Mouse (Mus musculus): ENCODE measurements around the gene Prpf39. TPM values are rescaled to one million over a fixed set of nuclear protein-coding genes. Genes with fewer than 3 reads are reported as not detected.

The Prpf39 gene
- polyA plus RNA-seq, 1 experiment from 2014 or later = 18.2 TPM

DNA sequence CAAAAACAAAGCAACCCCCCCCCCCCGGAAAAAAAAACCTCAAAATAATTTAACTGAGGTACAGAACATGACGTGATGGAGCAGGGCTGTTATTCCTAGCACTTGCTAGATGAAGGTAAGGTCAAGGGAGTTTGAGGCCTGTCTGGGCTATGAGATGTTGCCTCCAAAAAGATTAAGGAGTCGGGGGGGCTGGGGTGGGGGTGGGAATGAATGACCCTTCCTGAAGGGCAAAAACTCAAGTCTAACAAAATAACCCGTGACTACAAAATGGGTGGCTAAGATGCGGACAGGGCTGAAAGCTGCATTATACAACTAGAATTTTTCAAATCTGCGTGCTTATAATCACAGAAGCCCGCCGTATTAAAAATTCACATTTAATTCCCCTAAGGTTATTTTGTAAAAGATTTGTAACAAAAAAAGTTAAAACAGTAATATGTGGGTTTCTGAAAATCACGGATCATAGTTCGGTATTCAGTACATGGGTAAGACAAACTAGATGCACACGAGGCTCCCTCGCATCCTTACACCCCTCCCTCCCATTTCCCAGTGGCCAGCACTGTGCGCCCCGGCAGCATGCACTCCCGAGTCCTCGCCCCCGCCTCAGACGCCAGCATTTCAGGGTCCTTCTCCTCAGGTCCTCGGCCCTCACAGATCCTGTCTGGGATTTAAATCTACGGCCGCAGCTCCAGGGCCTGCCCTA is 36.9 kb downstream of the Prpf39 start:
- DNase-seq (ENCODE audit: low spot score) (no peak), ATAC-seq (ENCODE audit: low FRiP score, low TSS enrichment) (no peak)
- peak overlapping the region; percentile 72 for H3K4me2 ChIP-seq (replicated peaks; ENCODE audit: low read depth)
- no peaks in the 10 kb centered on the region for H3K27me3 ChIP-seq (ENCODE audit: control insufficient read depth, insufficient read depth, low read length)
- H3K9ac ChIP-seq (ENCODE audit: low read length) = peak overlapping the region; percentile 92
- H3K9me3 ChIP-seq (ENCODE audit: control insufficient read depth, low read length) = no peaks in the 10 kb centered on the region
- H3K36me3 ChIP-seq (ENCODE audit: control insufficient read depth, insufficient read depth, low read length) = no peaks in the 10 kb centered on the region
- 2% methylated on average over 21 of the region's 21 CpGs for WGBS
- peak overlapping the region; percentile 83 for H3K4me3 ChIP-seq (ENCODE audit: low read depth, low read length)
- TF ChIP-seq EP300 (optimal IDR thresholded peaks at IDR 0.05) (no peak), CTCF (IDR thresholded peaks at IDR 0.05; ENCODE audit: low read depth) (no peak)
- H3K27ac ChIP-seq (replicated peaks) = peak overlapping the region; percentile 96
- no peaks in the 10 kb centered on the region for H3K4me1 ChIP-seq (replicated peaks; ENCODE audit: control insufficient read depth, insufficient read depth)

DNA sequence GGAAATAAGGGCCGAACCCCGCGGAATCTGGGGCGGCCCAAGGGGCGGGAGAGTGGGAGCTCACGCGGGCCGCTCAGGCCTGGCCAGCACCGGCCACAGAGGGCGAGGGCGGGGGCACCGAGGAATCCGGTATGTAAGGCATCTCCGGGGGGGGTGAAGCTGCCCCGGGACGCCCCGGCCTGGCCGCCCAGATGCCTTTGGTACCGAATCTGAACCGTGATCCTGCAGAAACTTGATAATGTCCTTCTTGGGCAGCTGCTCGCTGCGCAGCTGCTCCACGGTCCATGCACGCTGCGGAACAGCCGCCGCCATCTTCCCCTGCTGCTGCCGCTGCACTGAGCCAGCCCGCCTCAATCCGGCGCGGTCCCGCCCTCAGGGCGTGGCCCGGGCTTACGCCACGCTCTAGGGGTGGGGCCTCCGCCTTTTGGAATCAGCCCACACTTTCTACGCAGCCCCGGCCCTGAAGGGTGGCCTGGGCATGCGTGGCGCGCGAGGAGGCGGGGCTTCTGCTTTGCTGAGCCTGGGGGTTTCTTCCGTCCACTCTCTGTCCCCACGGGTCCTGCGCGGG is 37.6 kb downstream of the Prpf39 start, which contains the start of gene Fkbp3:
Gene Fkbp3, minus strand, starts transcription at position 397 of the 568 bp plus-strand sequence.
- ATAC-seq (ENCODE audit: low FRiP score, low TSS enrichment) (peak; percentile 99), DNase-seq (ENCODE audit: low spot score) (peak; percentile 98)
- Histone ChIP-seq H3K4me1 (replicated peaks; ENCODE audit: control insufficient read depth, insufficient read depth) (no peaks in the 10 kb centered on the region), H3K4me3 (ENCODE audit: low read depth, low read length) (peak within 1 kb of the TSS; percentile 83), H3K4me2 (replicated peaks; ENCODE audit: low read depth) (peak within 1 kb of the TSS; percentile 85), H3K9me3 (ENCODE audit: control insufficient read depth, low read length) (no peaks in the 10 kb centered on the region), H3K9ac (ENCODE audit: low read length) (peak within 1 kb of the TSS; percentile 92), H3K27ac (replicated peaks) (peak within 1 kb of the TSS; percentile 96), H3K36me3 (ENCODE audit: control insufficient read depth, insufficient read depth, low read length) (no peaks in the 10 kb centered on the region), H3K27me3 (ENCODE audit: control insufficient read depth, insufficient read depth, low read length) (no peaks in the 10 kb centered on the region)
- TF ChIP-seq EP300 (optimal IDR thresholded peaks at IDR 0.05) = peak; percentile 91
- no peak for TF ChIP-seq CTCF (IDR thresholded peaks at IDR 0.05; ENCODE audit: low read depth)
- WGBS = under 1% methylated on average over 49 of the region's 49 CpGs

DNA sequence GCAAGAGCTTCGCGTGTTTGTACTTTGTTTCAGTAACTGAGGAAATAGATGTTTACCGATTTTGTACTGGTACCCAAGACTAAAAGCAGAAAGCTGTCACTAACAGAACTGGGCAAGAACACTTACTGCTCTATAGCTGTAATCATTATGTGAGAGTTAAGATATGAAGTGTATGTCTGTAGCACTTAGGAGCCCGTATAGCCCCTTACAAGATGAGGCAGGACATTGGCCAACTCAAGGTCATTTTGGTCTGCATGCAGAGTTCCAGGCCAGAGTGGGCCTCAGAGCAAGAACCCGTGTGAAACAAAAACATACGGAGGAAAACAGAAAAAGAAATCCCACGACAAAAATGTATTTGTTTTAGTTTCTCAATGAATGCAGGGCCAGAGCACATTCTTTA is 38.5 kb downstream of the Prpf39 start:
- ATAC-seq (ENCODE audit: low FRiP score, low TSS enrichment) (no peak), DNase-seq (ENCODE audit: low spot score) (no peak)
- no peak for TF ChIP-seq EP300 (optimal IDR thresholded peaks at IDR 0.05)
- no peak for TF ChIP-seq CTCF (IDR thresholded peaks at IDR 0.05; ENCODE audit: low read depth)
- peak overlapping the region; percentile 85 for H3K4me2 ChIP-seq (replicated peaks; ENCODE audit: low read depth)
- no peaks in the 10 kb centered on the region for H3K9me3 ChIP-seq (ENCODE audit: control insufficient read depth, low read length)
- no peaks in the 10 kb centered on the region for H3K4me1 ChIP-seq (replicated peaks; ENCODE audit: control insufficient read depth, insufficient read depth)
- 0 out of 2 replicates have a peak overlapping the region, but pooled peaks have one; percentile 58 for H3K27ac ChIP-seq (replicated peaks)
- H3K27me3 ChIP-seq (ENCODE audit: control insufficient read depth, insufficient read depth, low read length) = no peaks in the 10 kb centered on the region
- 32% methylated on average over 7 of the region's 7 CpGs for WGBS
- no peak overlapping the region for H3K9ac ChIP-seq (ENCODE audit: low read length)
- peak overlapping the region; percentile 83 for H3K4me3 ChIP-seq (ENCODE audit: low read depth, low read length)
- no peaks in the 10 kb centered on the region for H3K36me3 ChIP-seq (ENCODE audit: control insufficient read depth, insufficient read depth, low read length)

DNA sequence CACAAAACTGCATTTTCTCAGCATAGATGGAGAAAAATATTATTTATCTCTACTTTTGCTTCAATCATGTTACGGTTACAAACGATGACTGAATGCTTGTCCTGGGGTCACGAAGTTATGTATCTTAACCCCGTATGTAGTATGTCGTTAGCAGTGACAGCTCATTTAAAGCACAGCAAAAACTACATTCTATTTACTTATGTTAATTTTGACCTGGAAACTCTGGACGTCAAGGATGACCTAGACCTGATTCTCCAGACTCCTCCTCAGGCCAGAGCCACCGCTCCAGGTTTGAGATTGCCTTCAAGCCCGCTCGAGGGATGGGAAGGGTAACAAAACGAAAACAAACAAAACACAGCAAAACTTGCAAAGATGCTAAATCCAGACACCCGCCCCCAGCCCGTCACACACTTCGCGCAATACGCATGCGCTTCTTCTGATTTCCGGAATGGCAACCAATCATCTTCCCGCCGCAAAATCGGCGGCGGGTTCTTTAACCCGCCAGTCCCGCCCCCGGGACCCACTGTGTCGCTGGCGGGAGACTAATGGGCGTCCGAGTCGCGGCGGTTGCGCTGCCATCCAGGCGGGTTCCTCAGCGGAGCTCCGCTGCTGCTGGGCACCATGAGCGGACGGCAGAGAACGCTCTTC is 39.1 kb downstream of the Prpf39 start, which contains the start of gene Fancm:
Gene Fancm, plus strand, starts transcription at position 519 of the 648 bp plus-strand sequence.
- Histone ChIP-seq H3K36me3 (ENCODE audit: control insufficient read depth, insufficient read depth, low read length) (no peaks in the 10 kb centered on the region), H3K9me3 (ENCODE audit: control insufficient read depth, low read length) (no peaks in the 10 kb centered on the region), H3K4me2 (replicated peaks; ENCODE audit: low read depth) (peak within 1 kb of the TSS; percentile 85), H3K4me1 (replicated peaks; ENCODE audit: control insufficient read depth, insufficient read depth) (no peaks in the 10 kb centered on the region), H3K27me3 (ENCODE audit: control insufficient read depth, insufficient read depth, low read length) (no peaks in the 10 kb centered on the region), H3K27ac (replicated peaks) (peak within 1 kb of the TSS; percentile 59), H3K9ac (ENCODE audit: low read length) (peak within 1 kb of the TSS; percentile 74), H3K4me3 (ENCODE audit: low read depth, low read length) (peak within 1 kb of the TSS; percentile 83)
- no peak for TF ChIP-seq CTCF (IDR thresholded peaks at IDR 0.05; ENCODE audit: low read depth)
- TF ChIP-seq EP300 (optimal IDR thresholded peaks at IDR 0.05) = no peak
- WGBS = 2% methylated on average over 39 of the region's 39 CpGs
- peak; percentile 90 for DNase-seq (ENCODE audit: low spot score)
- peak; percentile 47 for ATAC-seq (ENCODE audit: low FRiP score, low TSS enrichment)

DNA sequence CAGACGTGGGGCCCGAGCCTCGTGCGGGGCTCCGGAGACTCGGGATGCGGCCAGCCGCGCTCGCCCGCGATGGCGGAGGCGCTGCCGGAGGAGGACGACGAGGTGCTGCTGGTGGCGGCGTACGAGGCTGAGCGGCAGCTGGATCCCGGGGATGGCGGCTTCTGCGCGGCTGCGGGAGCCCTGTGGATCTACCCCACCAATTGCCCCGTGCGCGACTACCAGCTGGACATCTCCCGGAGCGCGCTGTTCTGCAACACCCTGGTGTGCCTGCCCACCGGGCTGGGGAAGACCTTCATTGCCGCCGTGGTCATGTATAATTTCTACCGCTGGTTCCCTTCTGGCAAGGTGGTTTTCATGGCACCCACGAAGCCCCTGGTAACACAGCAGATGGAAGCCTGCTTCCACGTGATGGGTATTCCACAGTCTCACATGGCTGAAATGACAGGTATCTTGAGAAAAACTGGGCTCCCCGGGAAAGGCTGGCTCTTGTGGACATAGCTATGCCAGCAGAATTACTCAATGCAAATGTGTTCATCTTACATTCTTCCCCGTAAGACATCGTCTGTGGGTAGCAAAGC is 39.7 kb downstream of the Prpf39 start:
- Histone ChIP-seq H3K9ac (ENCODE audit: low read length) (peak overlapping the region; percentile 74), H3K27me3 (ENCODE audit: control insufficient read depth, insufficient read depth, low read length) (no peaks in the 10 kb centered on the region), H3K27ac (replicated peaks) (peak overlapping the region; percentile 59), H3K4me1 (replicated peaks; ENCODE audit: control insufficient read depth, insufficient read depth) (no peaks in the 10 kb centered on the region), H3K4me2 (replicated peaks; ENCODE audit: low read depth) (peak overlapping the region; percentile 85), H3K36me3 (ENCODE audit: control insufficient read depth, insufficient read depth, low read length) (no peaks in the 10 kb centered on the region), H3K4me3 (ENCODE audit: low read depth, low read length) (peak overlapping the region; percentile 83), H3K9me3 (ENCODE audit: control insufficient read depth, low read length) (no peaks in the 10 kb centered on the region)
- no peak for DNase-seq (ENCODE audit: low spot score)
- no peak for ATAC-seq (ENCODE audit: low FRiP score, low TSS enrichment)
- WGBS = under 1% methylated on average over 40 of the region's 41 CpGs
- TF ChIP-seq EP300 (optimal IDR thresholded peaks at IDR 0.05) = no peak
- TF ChIP-seq CTCF (IDR thresholded peaks at IDR 0.05; ENCODE audit: low read depth) = no peak
